Mouse (Mus musculus): ENCODE data around the gene Cntnap5b.

GRCm38 (mm10) chr1:100163588-100164357 is 391.2 kb downstream of the Cntnap5b start:
- no peak for TF ChIP-seq MAFK (IDR thresholded peaks at IDR 0.05; ENCODE audit: insufficient read depth, low read depth, low read length)
- no peak for TF ChIP-seq CHD2 (IDR thresholded peaks at IDR 0.05; ENCODE audit: low read depth, low read length)
- no peak for TF ChIP-seq ZC3H11A (IDR thresholded peaks at IDR 0.05; ENCODE audit: borderline replicate concordance, low read depth, low read length)
- no peak for TF ChIP-seq ZNF384 (IDR thresholded peaks at IDR 0.05; ENCODE audit: low read depth, low read length)
- no peak for TF ChIP-seq HCFC1 (IDR thresholded peaks at IDR 0.05; ENCODE audit: borderline replicate concordance, insufficient read depth, low read length)

All from ES-E14 (cell line).